Mouse (Mus musculus) liver, embryonic 11.5 days (tissue): Measurements from ENCODE around the gene Olfr23. TPM values are rescaled to one million over a fixed set of nuclear protein-coding genes. Genes with fewer than 3 reads are reported as not detected.
"Not testable (repeated sequence)": the region's sequence is repeated elsewhere in the genome, so short reads cannot be mapped to it uniquely, and the experiment has no call there.

Source experiments
- ATAC-seq: fragments of 200-750 bp; cut with Nextera tagmentation; replicated peaks from 2 replicates; pipeline ENCODE4 v1.8.0; 2017; ENCODE audit warnings: moderate number of reproducible peaks, mild to moderate bottlenecking, moderate TSS enrichment, moderate library complexity; ENCODE audit not compliant: low FRiP score
- DNase-seq: peaks from one replicate; pipeline ENCODE4 v3.0.0-alpha.2; 2017; ENCODE audit warnings: low spot score
- H3K27ac ChIP-seq: fragments of 300-500 bp; sonication (generic); 2 replicates; pipeline ENCODE4 v1.5.1; 2014; ENCODE audit warnings: mild to moderate bottlenecking, low read depth, low read length, control low read depth
- H3K27me3 ChIP-seq: fragments of 300-500 bp; sonication (generic); replicated peaks from 2 replicates; pipeline ENCODE4 v1.6.1; 2014; ENCODE audit warnings: low read length, mixed read lengths; ENCODE audit not compliant: control insufficient read depth, insufficient read depth
- H3K36me3 ChIP-seq: fragments of 300-500 bp; sonication (generic); 2 replicates; pipeline ENCODE4 v1.6.1; 2014; ENCODE audit warnings: mild to moderate bottlenecking, low read length, moderate library complexity, mixed read lengths; ENCODE audit not compliant: control insufficient read depth, insufficient read depth
- H3K4me1 ChIP-seq: fragments of 300-500 bp; sonication (generic); replicated peaks from 2 replicates; pipeline ENCODE4 v1.6.1; 2014; ENCODE audit warnings: low read length, mixed read lengths; ENCODE audit not compliant: control insufficient read depth, insufficient read depth
- H3K4me2 ChIP-seq: fragments of 300-500 bp; sonication (generic); 2 replicates; pipeline ENCODE4 v1.6.1; 2014; ENCODE audit warnings: mild to moderate bottlenecking, control low read depth, moderate library complexity
- H3K4me3 ChIP-seq: fragments of 300-500 bp; sonication (generic); 2 replicates; pipeline ENCODE4 v1.5.1; 2014; ENCODE audit warnings: low read depth, low read length, control low read depth
- H3K9ac ChIP-seq: fragments of 300-500 bp; sonication (generic); 2 replicates; pipeline ENCODE4 v1.6.1; 2014; ENCODE audit warnings: low read depth, low read length, control low read depth
- H3K9me3 ChIP-seq: fragments of 300-500 bp; sonication (generic); 2 replicates; pipeline ENCODE4 v1.6.1; 2016; ENCODE audit warnings: low read length, inconsistent platforms, mixed read lengths; ENCODE audit not compliant: control insufficient read depth
- WGBS: fragments of 180-500 bp; shearing (Covaris S2); extraction: QIAGEN DNeasy Blood & Tissue Kit; methylation state at CpG from one replicate; pipeline ENCODE4 v1.1.7; 2014; 5-methylcytosine and 5-hydroxymethylcytosine counted together
- polyA plus RNA-seq: library from polyadenylated mRNA; unstranded; fragments of >200 nt; fragmentation: Nextera tagmentation; extraction: Ambion mirVana; gene quantifications from 2 replicates; pipeline ENCODE4 v1.2.1, GENCODE M21; 2014

Olfr23 gene
- polyA plus RNA-seq, result not detected in 2 replicates

DNA sequence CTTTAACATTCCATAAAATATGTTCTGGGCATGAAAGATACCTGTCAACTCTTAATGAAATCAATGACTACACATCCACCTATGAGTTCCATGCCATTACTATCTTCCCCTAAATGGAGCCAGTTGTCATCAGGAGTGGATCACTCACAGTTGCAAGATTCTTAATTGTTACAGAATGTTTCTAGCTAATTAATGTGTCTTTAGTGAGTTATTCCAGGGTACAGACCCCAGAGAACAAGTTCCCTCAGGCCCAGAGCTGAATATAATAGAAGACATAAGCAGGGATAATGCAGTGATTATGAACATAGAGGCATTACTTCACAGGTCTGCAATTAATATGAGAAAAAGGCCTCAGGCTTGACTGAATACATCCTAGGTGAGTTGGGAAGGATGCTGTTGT is at the start of gene Olfr23:
Olfr23 (plus strand) TSS at position 301 of the 400 bp plus-strand sequence.
- H3K27me3 ChIP-seq, result no peaks in the 10 kb centered on the region
- DNase-seq (no peak), ATAC-seq (no peak)
- no peaks in the 10 kb centered on the region for H3K9me3 ChIP-seq
- no peaks in the 10 kb centered on the region for H3K4me1 ChIP-seq
- H3K9ac ChIP-seq, result no peak within 1 kb of the TSS
- H3K27ac ChIP-seq, result no peak within 1 kb of the TSS
- H3K4me2 ChIP-seq, result no peak within 1 kb of the TSS
- no peak within 1 kb of the TSS for H3K4me3 ChIP-seq
- no peaks in the 10 kb centered on the region for H3K36me3 ChIP-seq

DNA sequence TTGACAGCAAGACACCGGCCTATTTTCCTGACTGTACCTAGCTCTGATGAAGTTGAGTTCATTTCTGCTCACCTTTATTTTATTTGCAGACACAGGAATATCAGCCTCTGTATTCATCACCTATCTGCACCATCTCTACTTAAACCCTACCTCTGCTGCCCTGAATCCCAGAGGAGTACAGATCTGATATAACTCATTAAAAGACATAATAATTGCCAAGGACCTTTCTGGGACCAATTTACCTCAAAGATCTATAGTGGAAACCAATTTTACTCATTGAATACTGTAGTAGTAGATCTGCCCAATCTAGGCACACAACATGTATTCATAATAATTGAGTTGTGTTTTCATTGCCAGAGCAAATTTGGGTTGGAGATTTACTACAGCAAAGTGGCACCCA is 45.8 kb upstream of the Olfr23 start, which contains the start of gene Olfr394:
Olfr394 (minus strand) TSS at position 101 of the 400 bp plus-strand sequence.
- no peak for DNase-seq
- H3K4me2 ChIP-seq, result no peak within 1 kb of the TSS
- no peak within 1 kb of the TSS for H3K4me3 ChIP-seq
- H3K27me3 ChIP-seq, result no peaks in the 10 kb centered on the region
- ATAC-seq, result no peak
- H3K9ac ChIP-seq, result no peak within 1 kb of the TSS
- no peaks in the 10 kb centered on the region for H3K4me1 ChIP-seq
- H3K27ac ChIP-seq, result no peak within 1 kb of the TSS
- 76% methylated on average over 1 of the region's 1 CpGs for WGBS
- no peaks in the 10 kb centered on the region for H3K36me3 ChIP-seq
- peaks cover 4% of the 10 kb centered on the region; the same call in 1 of the 2 replicates for H3K9me3 ChIP-seq

GRCm38 (mm10) chr11:73909199-73909598 is 27.3 kb upstream of the Olfr23 start, which contains the start of gene Olfr395:
TSS of gene Olfr395 (minus strand) at chr11:73909299.
- H3K9me3 ChIP-seq, H3K4me3 ChIP-seq, H3K27me3 ChIP-seq, H3K4me1 ChIP-seq, H3K27ac ChIP-seq, DNase-seq, H3K9ac ChIP-seq, H3K36me3 ChIP-seq, ATAC-seq, H3K4me2 ChIP-seq: not testable (repeated sequence)
- WGBS, result 70% methylated on average over 4 of the region's 4 CpGs

GRCm38 (mm10) chr11:73960517-73960916 is 24.0 kb downstream of the Olfr23 start, which contains the start of gene Olfr397:
TSS of gene Olfr397 (plus strand) at chr11:73960817.
- H3K27me3 ChIP-seq, result no peaks in the 10 kb centered on the region
- no peak for DNase-seq
- no peaks in the 10 kb centered on the region for H3K9me3 ChIP-seq
- ATAC-seq, result no peak
- no peak within 1 kb of the TSS for H3K27ac ChIP-seq
- no peaks in the 10 kb centered on the region for H3K36me3 ChIP-seq
- H3K4me3 ChIP-seq, result no peak within 1 kb of the TSS
- H3K4me2 ChIP-seq, result no peak within 1 kb of the TSS
- no peaks in the 10 kb centered on the region for H3K4me1 ChIP-seq
- H3K9ac ChIP-seq, result no peak within 1 kb of the TSS
- WGBS, result 56% methylated on average over 1 of the region's 1 CpGs

DNA sequence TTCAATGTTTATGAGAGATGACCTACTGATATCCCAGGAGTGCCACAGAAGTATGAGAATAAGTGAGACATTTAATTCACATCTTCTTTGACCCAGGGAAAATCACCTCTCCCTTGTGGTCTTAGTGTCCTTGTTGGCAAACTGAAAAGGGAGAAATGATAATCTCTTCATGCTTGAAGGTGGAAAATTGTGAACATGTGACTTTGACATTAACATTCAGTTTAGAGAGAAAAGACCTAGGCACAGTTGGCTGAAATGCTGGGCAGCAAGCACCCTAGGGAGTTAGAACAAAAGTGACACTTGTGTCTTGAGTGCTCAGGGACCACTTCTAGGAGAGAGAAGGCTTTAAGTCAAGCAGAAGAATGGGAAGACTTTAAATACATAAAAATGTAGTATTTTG is 53.8 kb downstream of the Olfr23 start, which contains the start of gene Olfr398:
Olfr398 (minus strand) TSS at position 101 of the 400 bp plus-strand sequence.
- no peak for ATAC-seq
- no peak for DNase-seq
- Histone ChIP-seq H3K27ac (no peak within 1 kb of the TSS), H3K4me2 (no peak within 1 kb of the TSS), H3K27me3 (no peaks in the 10 kb centered on the region), H3K36me3 (no peaks in the 10 kb centered on the region), H3K4me3 (no peak within 1 kb of the TSS), H3K4me1 (no peaks in the 10 kb centered on the region), H3K9ac (no peak within 1 kb of the TSS), H3K9me3 (peaks cover 5% of the 10 kb centered on the region)

Other genes starting within 250 kb of the Olfr23 start
- gene Zfp735, start 247.9 kb upstream of the Olfr23 start, polyA plus RNA-seq, result not detected in 2 replicates
- gene Olfr389, start 156.0 kb upstream of the Olfr23 start, polyA plus RNA-seq, result not detected in 2 replicates
- gene Olfr390, start 153.7 kb upstream of the Olfr23 start, polyA plus RNA-seq, result not detected in 2 replicates
- gene Olfr391-ps, start 133.6 kb upstream of the Olfr23 start, polyA plus RNA-seq, result not detected in 2 replicates
- gene Olfr392, start 119.6 kb upstream of the Olfr23 start, polyA plus RNA-seq, result not detected in 2 replicates
- gene Olfr393, start 85.2 kb upstream of the Olfr23 start, polyA plus RNA-seq, result not detected in 2 replicates
- gene Olfr394, start 45.9 kb upstream of the Olfr23 start, polyA plus RNA-seq, result not detected in 2 replicates
- not detected in 2 replicates for gene Olfr395, start 27.4 kb upstream of the Olfr23 start, polyA plus RNA-seq
- gene Olfr397, start 24.1 kb downstream of the Olfr23 start, polyA plus RNA-seq, result not detected in 2 replicates
- not detected in 2 replicates for gene Olfr398, start 53.7 kb downstream of the Olfr23 start, polyA plus RNA-seq
- gene Olfr139, start 119.9 kb downstream of the Olfr23 start, polyA plus RNA-seq, result not detected in 2 replicates
- not detected in 2 replicates for gene Olfr399, start 119.9 kb downstream of the Olfr23 start, polyA plus RNA-seq
- gene Zfp616, start 133.3 kb downstream of the Olfr23 start, polyA plus RNA-seq, result not detected in 2 replicates
- not detected in 2 replicates for gene Olfr401, start 177.0 kb downstream of the Olfr23 start, polyA plus RNA-seq
- not detected in 2 replicates for gene Olfr402, start 216.9 kb downstream of the Olfr23 start, polyA plus RNA-seq
- not detected in 2 replicates for gene Olfr403, start 249.6 kb downstream of the Olfr23 start, polyA plus RNA-seq